Mouse (Mus musculus): Measurements from ENCODE around the gene Sstr5. TPM values are rescaled to one million over a fixed set of nuclear protein-coding genes. Genes with fewer than 3 reads are reported as not detected.

Sstr5 gene
- polyA plus RNA-seq, 1 experiment from 2014 or later: not detected

GRCm38 (mm10) chr17:25445841-25446240, 51.2 kb downstream of the Sstr5 start:
- 0 out of 2 replicates have a peak, but pooled peaks cover 11% of the 10 kb centered on the region for H3K27me3 ChIP-seq (replicated peaks)
- H3K4me3 ChIP-seq: no peak overlapping the region
- H3K36me3 ChIP-seq: no peaks in the 10 kb centered on the region
- no peaks in the 10 kb centered on the region for H3K9me3 ChIP-seq (replicated peaks)
- ATAC-seq: no peak
- WGBS (ENCODE audit: insufficient replicate concordance): 80% methylated on average over 3 of the region's 3 CpGs
- no peak overlapping the region for H3K4me2 ChIP-seq
- no peak overlapping the region for H3K27ac ChIP-seq
- H3K9ac ChIP-seq: no peak overlapping the region
- H3K4me1 ChIP-seq: peaks cover 9% of the 10 kb centered on the region; the same call in 1 of the 2 replicates

- no peaks in the 10 kb centered on the region for H3K9me3 ChIP-seq (replicated peaks)
- no peaks in the 10 kb centered on the region for H3K36me3 ChIP-seq
- 43% methylated on average over 4 of the region's 4 CpGs for WGBS (ENCODE audit: insufficient replicate concordance)
- no peak for ATAC-seq
- H3K4me2 ChIP-seq: no peak overlapping the region
- H3K27me3 ChIP-seq (replicated peaks): 0 out of 2 replicates have a peak, but pooled peaks cover 11% of the 10 kb centered on the region
- no peak overlapping the region for H3K4me3 ChIP-seq
- no peak overlapping the region for H3K9ac ChIP-seq
- H3K27ac ChIP-seq: no peak overlapping the region
- H3K4me1 ChIP-seq: peaks cover 13% of the 10 kb centered on the region; the same call in 1 of the 2 replicates
Observed at GRCm38 (mm10) chr17:25445074-25445473, 52.0 kb downstream of the Sstr5 start.

GRCm38 (mm10) chr17:25442889-25443288, 54.2 kb downstream of the Sstr5 start:
- no peaks in the 10 kb centered on the region for H3K9me3 ChIP-seq (replicated peaks)
- no peak overlapping the region for H3K9ac ChIP-seq
- no peak overlapping the region for H3K4me3 ChIP-seq
- 0 out of 2 replicates have a peak, but pooled peaks cover 6% of the 10 kb centered on the region for H3K4me1 ChIP-seq
- H3K27me3 ChIP-seq (replicated peaks): 0 out of 2 replicates have a peak, but pooled peaks cover 11% of the 10 kb centered on the region
- H3K4me2 ChIP-seq: no peak overlapping the region
- no peaks in the 10 kb centered on the region for H3K36me3 ChIP-seq
- no peak for ATAC-seq
- 54% methylated on average over 3 of the region's 3 CpGs for WGBS (ENCODE audit: insufficient replicate concordance)
- H3K27ac ChIP-seq: no peak overlapping the region

DNA sequence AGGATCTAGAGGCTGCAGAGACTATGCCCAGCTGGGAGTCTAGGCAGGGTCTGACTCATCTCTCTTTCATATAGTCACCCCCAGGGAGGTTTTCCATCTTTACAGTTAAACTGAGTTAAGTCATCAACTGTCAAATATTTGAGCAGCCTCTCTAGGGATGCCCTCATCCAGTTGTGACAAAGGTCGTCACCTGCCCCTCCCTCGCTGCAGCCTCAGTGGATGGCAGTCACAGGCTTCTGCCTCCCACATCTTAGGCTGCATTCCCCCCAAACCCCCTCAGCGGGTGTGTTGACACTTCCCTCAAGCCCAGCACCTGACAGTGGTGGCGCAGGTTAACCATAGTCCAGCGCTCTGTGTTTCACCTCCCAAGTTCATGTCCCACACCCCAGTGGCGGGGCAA, 55.7 kb downstream of the Sstr5 start:
- Histone ChIP-seq H3K4me2 (no peak overlapping the region), H3K9me3 (replicated peaks) (no peaks in the 10 kb centered on the region), H3K4me1 (0 out of 2 replicates have a peak, but pooled peaks cover 6% of the 10 kb centered on the region), H3K36me3 (no peaks in the 10 kb centered on the region), H3K27me3 (replicated peaks) (peaks cover 10% of the 10 kb centered on the region; the same call in 1 of the 2 replicates), H3K27ac (no peak overlapping the region), H3K4me3 (no peak overlapping the region), H3K9ac (no peak overlapping the region)
- peak; percentile 46 for ATAC-seq
- 46% methylated on average over 6 of the region's 6 CpGs for WGBS (ENCODE audit: insufficient replicate concordance)

Other genes with a start within 250 kb of the Sstr5 start
- 0.30 and 0.44 TPM in 2 replicates for gene Baiap3, start 240.9 kb downstream of the Sstr5 start, polyA plus RNA-seq (2016; fragmentation: Nextera tagmentation; extraction: Ambion mirVana)
- 437 and 442 TPM in 2 replicates for gene Ube2i, start 222.7 kb downstream of the Sstr5 start, polyA plus RNA-seq (2016; fragmentation: Nextera tagmentation; extraction: Ambion mirVana)
- gene Prss34, start 198.9 kb downstream of the Sstr5 start, polyA plus RNA-seq (2016; fragmentation: Nextera tagmentation; extraction: Ambion mirVana): not detected in 2 replicates
- not detected in 2 replicates for gene Prss28, start 188.6 kb downstream of the Sstr5 start, polyA plus RNA-seq (2016; fragmentation: Nextera tagmentation; extraction: Ambion mirVana)
- gene Prss29, start 178.6 kb downstream of the Sstr5 start, polyA plus RNA-seq (2016; fragmentation: Nextera tagmentation; extraction: Ambion mirVana): not detected in 2 replicates
- not detected in 2 replicates for gene Tpsab1, start 151.7 kb downstream of the Sstr5 start, polyA plus RNA-seq (2016; fragmentation: Nextera tagmentation; extraction: Ambion mirVana)
- gene Tpsb2, start 131.0 kb downstream of the Sstr5 start, polyA plus RNA-seq (2016; fragmentation: Nextera tagmentation; extraction: Ambion mirVana): 0.29 TPM in 1 of 2 replicates, not detected in the other
- gene Tpsg1, start 128.0 kb downstream of the Sstr5 start, polyA plus RNA-seq (2016; fragmentation: Nextera tagmentation; extraction: Ambion mirVana): 0.42 and 0.69 TPM in 2 replicates
- 1.2 and 1.6 TPM in 2 replicates for gene Cacna1h, start 63.5 kb downstream of the Sstr5 start, polyA plus RNA-seq (2016; fragmentation: Nextera tagmentation; extraction: Ambion mirVana)
- not detected in 2 replicates for gene Tekt4, start 42.7 kb downstream of the Sstr5 start, polyA plus RNA-seq (2016; fragmentation: Nextera tagmentation; extraction: Ambion mirVana)
- 0.52 and 0.65 TPM in 2 replicates for gene Sox8, start 73.4 kb upstream of the Sstr5 start, polyA plus RNA-seq (2016; fragmentation: Nextera tagmentation; extraction: Ambion mirVana)
- gene Lmf1, start 81.8 kb upstream of the Sstr5 start, polyA plus RNA-seq (2016; fragmentation: Nextera tagmentation; extraction: Ambion mirVana): 14.4 and 15.0 TPM in 2 replicates
- gene Gng13, start 219.9 kb upstream of the Sstr5 start, polyA plus RNA-seq (2016; fragmentation: Nextera tagmentation; extraction: Ambion mirVana): 1.2 and 1.4 TPM in 2 replicates
- 33.3 and 37.6 TPM in 2 replicates for gene Chtf18, start 230.1 kb upstream of the Sstr5 start, polyA plus RNA-seq (2016; fragmentation: Nextera tagmentation; extraction: Ambion mirVana)
- gene Rpusd1, start 230.4 kb upstream of the Sstr5 start, polyA plus RNA-seq (2016; fragmentation: Nextera tagmentation; extraction: Ambion mirVana): 8.8 and 10.3 TPM in 2 replicates
- gene Mslnl, start 238.8 kb upstream of the Sstr5 start, polyA plus RNA-seq (2016; fragmentation: Nextera tagmentation; extraction: Ambion mirVana): not detected in 2 replicates